Mouse (Mus musculus) ES-Bruce4 (cell line): ENCODE data around the gene Patz1. TPM values are rescaled to one million over a fixed set of nuclear protein-coding genes. Genes with fewer than 3 reads are reported as not detected.

Source experiments
- H3K27ac ChIP-seq: 2 replicates; pipeline ENCODE4 v1.5.1; 2012; ENCODE audit warnings: low read length, inconsistent platforms; ENCODE audit not compliant: insufficient read depth
- H3K27me3 ChIP-seq: 2 replicates; pipeline ENCODE4 v1.6.1; 2012; ENCODE audit warnings: mild to moderate bottlenecking, low read length, inconsistent platforms; ENCODE audit not compliant: control insufficient read depth, poor library complexity, insufficient read depth, severe bottlenecking
- H3K36me3 ChIP-seq: 2 replicates; pipeline ENCODE4 v1.6.1; 2012; ENCODE audit warnings: inconsistent platforms, mild to moderate bottlenecking, low read length, moderate library complexity; ENCODE audit not compliant: control insufficient read depth, poor library complexity, insufficient read depth, severe bottlenecking
- H3K4me1 ChIP-seq: one replicate; pipeline ENCODE4 v1.8.1; 2011; ENCODE audit warnings: low read length; ENCODE audit not compliant: control insufficient read depth, insufficient read depth
- H3K4me3 ChIP-seq: 2 replicates; pipeline ENCODE4 v1.5.1; 2011; ENCODE audit warnings: low read depth, mild to moderate bottlenecking, low read length
- H3K9ac ChIP-seq: 2 replicates; pipeline ENCODE4 v1.6.1; 2012; ENCODE audit warnings: low read depth, mild to moderate bottlenecking, inconsistent platforms; ENCODE audit not compliant: poor library complexity, severe bottlenecking
- H3K9me3 ChIP-seq: replicated peaks from 2 replicates; pipeline ENCODE4 v1.6.1; 2012; ENCODE audit warnings: mild to moderate bottlenecking, low read length, inconsistent platforms; ENCODE audit not compliant: control insufficient read depth, poor library complexity, insufficient read depth, severe bottlenecking
- CTCF ChIP-seq: IDR thresholded peaks from one replicate; pipeline ENCODE4 v1.8.1; 2011; ENCODE audit warnings: low read depth, low read length
- EP300 ChIP-seq: IDR thresholded peaks from 2 replicates; pipeline ENCODE4 v1.6.1; 2011; ENCODE audit warnings: low read depth, low read length; ENCODE audit not compliant: insufficient read depth
- POLR2A ChIP-seq: IDR thresholded peaks from one replicate; pipeline ENCODE4 v1.8.1; 2011; ENCODE audit warnings: low read length; ENCODE audit not compliant: insufficient read depth
- polyA plus RNA-seq: library from polyadenylated mRNA; stranded (reverse); fragments of >200 nt; gene quantifications from 2 replicates; pipeline ENCODE4 v1.2.4, GENCODE M21; 2011; ENCODE audit warnings: low read depth; ENCODE audit not compliant: missing spikeins, insufficient read depth, insufficient read length

Patz1 gene
- polyA plus RNA-seq, 1 experiment, result 55.6 TPM

DNA sequence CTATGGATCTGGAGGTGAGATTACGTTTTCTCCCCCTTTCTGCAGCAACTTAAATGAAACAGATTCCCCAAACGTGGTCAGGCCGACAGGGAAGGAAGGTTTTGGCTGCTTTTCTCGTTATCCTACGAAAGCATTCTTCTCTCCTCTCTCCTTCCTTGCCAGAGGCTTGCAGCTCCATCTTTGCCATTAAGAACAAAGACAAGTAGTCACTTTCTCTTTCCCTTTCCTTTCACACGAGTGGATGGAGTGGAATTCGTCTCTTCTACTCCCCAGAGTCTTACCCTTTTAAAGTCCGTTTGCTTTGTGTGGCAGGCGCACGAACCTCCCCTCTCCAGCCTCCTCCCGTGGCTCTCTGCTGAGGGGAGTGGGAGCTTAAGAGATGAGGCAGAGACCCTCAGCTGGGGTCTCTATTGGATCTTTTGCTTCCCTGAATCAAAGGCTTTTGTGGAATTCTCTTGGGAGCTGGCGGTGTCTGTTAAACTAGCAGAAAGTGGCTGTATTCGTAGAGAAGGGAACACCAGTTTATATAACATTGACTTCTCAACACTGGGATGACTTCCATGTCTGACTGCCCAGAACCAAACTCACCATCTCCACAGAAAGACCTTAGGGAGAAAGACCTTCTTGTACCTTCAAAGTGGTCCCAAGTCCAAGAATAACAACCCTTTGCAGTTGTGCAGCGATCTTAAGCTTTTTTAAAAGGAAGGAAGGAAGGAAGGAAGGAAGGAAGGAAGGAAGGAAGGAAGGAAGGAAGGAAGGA lies 42.5 kb downstream of the Patz1 start:
- Histone ChIP-seq H3K27ac (no peak overlapping the region), H3K9me3 (no peaks in the 10 kb centered on the region), H3K9ac (peak overlapping the region; percentile 84), H3K4me3 (peak overlapping the region; percentile 61), H3K36me3 (no peaks in the 10 kb centered on the region), H3K4me1 (peaks cover 10% of the 10 kb centered on the region), H3K27me3 (no peaks in the 10 kb centered on the region)
- no peak for TF ChIP-seq CTCF
- no peak for TF ChIP-seq POLR2A
- TF ChIP-seq EP300, result no peak

DNA sequence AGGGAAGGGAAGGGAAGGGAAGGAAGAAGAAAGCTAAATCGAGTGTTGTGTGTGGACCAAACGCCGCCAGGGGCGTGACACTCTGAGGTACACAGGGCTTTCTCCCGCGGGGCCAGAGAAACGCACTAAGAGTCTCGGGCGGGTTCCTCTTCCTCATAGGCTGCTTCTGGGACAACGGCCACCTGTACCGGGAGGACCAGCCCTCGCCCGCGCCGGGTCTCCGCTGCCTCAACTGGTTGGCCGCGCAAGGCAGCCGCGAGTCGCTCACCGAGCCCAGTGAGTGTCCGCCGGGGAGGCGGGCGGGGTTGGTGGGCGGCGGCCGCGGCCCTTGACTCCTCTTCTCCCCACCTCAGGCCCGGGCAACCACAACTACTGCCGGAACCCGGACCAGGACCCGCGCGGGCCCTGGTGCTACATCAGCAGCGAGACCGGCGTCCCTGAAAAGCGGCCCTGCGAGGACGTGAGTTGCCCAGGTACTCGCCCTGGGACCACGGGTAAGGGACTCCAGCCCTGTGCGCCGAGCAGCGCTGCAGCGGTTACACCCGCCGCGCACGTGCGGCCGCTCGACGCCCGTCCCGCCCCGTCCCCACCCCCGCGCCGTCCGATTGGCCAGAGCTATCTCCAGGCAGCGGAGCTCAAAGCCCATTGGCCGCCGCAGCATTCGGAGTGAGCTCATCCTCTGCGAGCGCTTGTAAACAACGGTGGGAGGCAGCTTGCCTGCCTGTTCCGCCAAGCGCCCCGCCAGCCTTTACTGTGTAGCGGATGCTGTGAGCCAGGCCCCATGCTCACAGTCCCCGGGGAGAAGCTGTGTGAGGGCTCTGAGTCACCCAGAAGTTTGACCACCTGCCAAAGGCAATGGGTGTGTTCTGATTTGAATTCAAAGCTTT lies 43.3 kb downstream of the Patz1 start:
- H3K36me3 ChIP-seq, result no peaks in the 10 kb centered on the region
- no peaks in the 10 kb centered on the region for H3K27me3 ChIP-seq
- TF ChIP-seq POLR2A (peak; percentile 82), CTCF (no peak)
- peaks cover 10% of the 10 kb centered on the region for H3K4me1 ChIP-seq
- H3K9ac ChIP-seq, result peak overlapping the region; percentile 84
- no peaks in the 10 kb centered on the region for H3K9me3 ChIP-seq
- H3K27ac ChIP-seq, result peak overlapping the region; percentile 51
- peak overlapping the region; percentile 61 for H3K4me3 ChIP-seq

DNA sequence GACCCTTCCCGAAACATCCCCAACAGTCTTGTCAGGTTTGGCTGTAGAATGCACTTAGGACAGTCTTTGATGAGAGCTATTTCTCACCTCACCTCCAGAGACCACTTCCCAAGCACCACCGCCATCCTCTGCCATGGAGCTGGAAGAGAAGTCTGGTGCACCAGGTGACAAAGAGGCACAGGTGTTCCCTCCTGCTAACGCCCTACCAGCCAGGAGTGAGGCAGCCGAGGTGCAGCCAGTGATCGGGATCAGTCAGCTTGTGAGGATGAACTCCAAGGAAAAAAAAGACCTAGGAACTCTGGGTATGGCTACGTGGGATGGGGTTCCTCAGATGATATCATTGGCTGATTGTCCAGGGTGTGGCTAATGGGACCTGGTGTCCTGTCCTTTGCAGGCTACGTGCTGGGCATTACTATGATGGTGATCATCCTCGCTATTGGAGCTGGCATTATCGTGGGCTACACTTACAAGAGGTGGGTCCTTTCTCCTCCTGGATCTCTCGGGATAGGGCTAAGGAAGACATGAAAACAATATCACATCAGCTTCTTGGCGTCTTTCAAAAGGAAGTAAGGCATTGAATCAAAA lies 44.5 kb downstream of the Patz1 start:
- TF ChIP-seq EP300, result no peak
- Histone ChIP-seq H3K9ac (0 out of 2 replicates have a peak overlapping the region, but pooled peaks have one; percentile 14), H3K4me1 (peaks cover 10% of the 10 kb centered on the region), H3K4me3 (no peak overlapping the region), H3K36me3 (no peaks in the 10 kb centered on the region), H3K27me3 (no peaks in the 10 kb centered on the region), H3K9me3 (no peaks in the 10 kb centered on the region), H3K27ac (peak overlapping the region; percentile 51; the same call in 1 of the 2 replicates)

DNA sequence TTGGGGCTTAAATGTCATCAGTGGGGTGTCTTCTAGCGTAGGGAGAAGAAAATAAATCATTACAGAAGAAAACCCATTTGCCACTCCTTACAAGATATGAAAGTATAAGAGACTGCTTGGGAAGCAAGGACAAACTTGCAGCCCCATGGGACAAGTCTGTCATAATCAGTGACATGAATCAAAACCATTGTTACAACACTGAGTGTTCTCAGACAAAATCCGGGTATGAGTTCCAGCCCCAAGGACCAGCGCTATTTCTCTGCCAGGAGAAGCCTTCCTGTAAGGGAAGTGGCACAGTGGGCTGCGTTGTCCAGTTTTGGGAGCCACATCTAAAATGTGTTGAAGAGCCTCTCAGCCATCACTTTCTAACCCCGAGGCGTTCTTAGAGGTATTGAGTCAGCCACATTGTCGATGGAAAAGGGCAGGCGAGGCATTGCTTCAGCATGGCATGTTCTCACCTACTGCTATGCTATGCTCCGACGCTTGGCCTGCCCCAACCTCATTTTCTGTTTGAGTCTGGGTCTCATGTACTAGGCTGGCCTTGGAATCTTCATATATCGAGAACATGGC lies 45.6 kb downstream of the Patz1 start:
- H3K36me3 ChIP-seq, result no peaks in the 10 kb centered on the region
- no peaks in the 10 kb centered on the region for H3K9me3 ChIP-seq
- no peaks in the 10 kb centered on the region for H3K27me3 ChIP-seq
- peak overlapping the region; percentile 28; the same call in 1 of the 2 replicates for H3K27ac ChIP-seq
- peaks cover 10% of the 10 kb centered on the region for H3K4me1 ChIP-seq
- TF ChIP-seq CTCF (no peak), EP300 (no peak), POLR2A (no peak)
- H3K4me3 ChIP-seq, result no peak overlapping the region
- H3K9ac ChIP-seq, result no peak overlapping the region

DNA sequence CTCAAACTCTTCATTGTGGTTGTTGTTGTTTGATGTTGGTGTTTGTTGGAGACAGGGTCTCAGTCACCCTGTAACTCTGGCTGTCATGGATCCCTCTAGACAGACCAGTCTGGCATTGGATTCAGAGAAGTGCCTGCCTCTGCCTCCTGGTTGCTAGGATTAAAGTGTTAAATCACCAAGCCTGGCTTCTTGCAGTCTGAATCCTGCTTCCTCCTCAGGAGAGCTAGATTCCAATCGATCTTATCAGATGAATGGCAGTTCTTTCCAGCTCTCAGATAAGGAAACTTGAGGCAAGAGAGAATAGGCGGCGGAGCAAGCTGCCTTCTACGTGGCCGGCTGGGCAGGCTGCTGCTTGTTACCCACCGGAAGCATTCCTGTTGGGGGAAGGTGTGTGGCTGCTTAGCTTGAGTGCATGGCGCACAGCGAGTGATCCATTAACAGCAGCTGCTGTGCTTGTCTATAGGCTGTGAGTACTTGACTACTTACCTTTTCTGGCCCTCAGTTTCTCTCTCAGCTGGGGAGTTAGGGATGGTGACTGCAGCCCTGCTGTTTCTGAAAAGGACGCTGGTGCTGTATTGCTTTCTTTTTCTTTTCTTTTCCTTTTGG lies 46.1 kb downstream of the Patz1 start:
- H3K9me3 ChIP-seq, result no peaks in the 10 kb centered on the region
- H3K9ac ChIP-seq, result 0 out of 2 replicates have a peak overlapping the region, but pooled peaks have one; percentile 4
- no peak overlapping the region for H3K4me3 ChIP-seq
- H3K27ac ChIP-seq, result peak overlapping the region; percentile 54; the same call in 1 of the 2 replicates
- TF ChIP-seq EP300, result no peak
- TF ChIP-seq POLR2A, result no peak
- TF ChIP-seq CTCF, result no peak
- no peaks in the 10 kb centered on the region for H3K36me3 ChIP-seq
- H3K27me3 ChIP-seq, result no peaks in the 10 kb centered on the region
- H3K4me1 ChIP-seq, result peaks cover 8% of the 10 kb centered on the region
